Mouse (Mus musculus) embryonic fibroblast, embryonic 13.5 days (primary cell): ENCODE measurements around the gene Slc22a22.

Experiments
- CTCF ChIP-seq: IDR thresholded peaks from 2 replicates; pipeline ENCODE4 v1.5.1; 2011; ENCODE audit warnings: mild to moderate bottlenecking, control low read depth, low read length, moderate library complexity, borderline replicate concordance; ENCODE audit not compliant: insufficient read depth
- POLR2A ChIP-seq: IDR thresholded peaks from 2 replicates; pipeline ENCODE4 v1.6.1; 2011; ENCODE audit warnings: low read depth, mild to moderate bottlenecking, control low read depth, low read length, moderate library complexity

DNA sequence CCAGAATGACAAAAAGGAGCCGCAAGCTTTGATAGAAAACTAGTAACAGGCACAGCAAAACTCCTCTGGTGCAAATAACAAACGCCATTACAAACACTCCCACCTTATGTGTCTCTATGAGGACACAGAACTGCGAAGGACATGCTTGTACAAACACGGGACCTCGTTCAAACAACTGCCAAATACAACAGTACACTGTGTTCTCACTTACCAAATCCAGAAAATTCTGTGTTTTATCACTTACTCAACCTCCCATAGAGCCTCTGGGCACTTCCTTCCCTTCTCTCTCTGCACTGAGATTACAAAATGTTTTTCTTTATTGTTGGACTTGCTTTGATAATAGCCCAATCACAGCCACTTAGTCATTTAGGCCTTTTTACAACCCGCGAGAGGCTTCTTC is 97.0 kb downstream of the Slc22a22 start:
- TF ChIP-seq CTCF (no peak), POLR2A (no peak)
